Mouse (Mus musculus) liver, adult 2 months (tissue): ENCODE measurements at regions not wholly inside any gene's neighbourhood (a gene's known extent, or its start where the extent isn't known, plus 50 kb on each side); places are given as distances from the start of the nearest gene placed in this dataset.

Experiments
- CTCF ChIP-seq: fragments of 200-500 bp; IDR thresholded peaks from 2 replicates; pipeline ENCODE4 v1.5.1; 2011; ENCODE audit warnings: low read depth, low read length, control low read depth
- POLR2A ChIP-seq: fragments of 200-500 bp; IDR thresholded peaks from 2 replicates; pipeline ENCODE4 v1.6.1; 2011; ENCODE audit warnings: low read length, control low read depth; ENCODE audit not compliant: insufficient read depth; ENCODE audit errors: extremely low read depth

DNA sequence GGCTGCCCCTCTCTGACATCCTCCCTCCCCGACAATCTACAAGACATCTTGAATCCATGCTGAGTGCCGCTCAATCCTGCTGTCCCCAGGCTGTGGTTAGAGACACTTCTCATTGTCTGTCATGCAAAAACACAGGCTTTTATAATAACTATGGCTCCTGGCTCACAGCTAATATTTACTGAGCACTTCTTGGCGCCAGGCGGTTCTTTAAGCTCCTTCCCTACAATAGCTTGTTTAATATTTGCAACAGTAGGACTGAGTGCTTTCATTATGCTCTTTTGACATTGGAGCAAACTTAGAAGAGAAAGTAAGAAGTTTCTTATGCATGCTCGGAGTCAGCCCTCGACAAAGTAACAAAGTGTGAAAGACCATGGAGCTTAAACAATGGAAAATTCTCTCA, 151.6 kb upstream of the Irx6 start:
- no peak for TF ChIP-seq CTCF
- no peak for TF ChIP-seq POLR2A
